Mouse (Mus musculus): ENCODE measurements around the gene Rab4b.

- TF ChIP-seq CTCF (IDR thresholded peaks at IDR 0.05; ENCODE audit: extremely low read depth, insufficient read depth, low read length) (no peak), POLR2A (IDR thresholded peaks at IDR 0.05; ENCODE audit: extremely low read depth, insufficient read depth, low read length) (peak; percentile 39; the same call in 1 of the 2 replicates)
These were observed 12.5 kb downstream of the Rab4b start for GRCm38 (mm10) chr7:27166229-27166613.
